Mouse (Mus musculus): ENCODE data around the gene H2al1e. TPM values are rescaled to one million over a fixed set of nuclear protein-coding genes. Genes with fewer than 3 reads are reported as not detected.
"Not testable (repeated sequence)": the region's sequence is repeated elsewhere in the genome, so short reads cannot be mapped to it uniquely, and the experiment has no call there.

H2al1e gene
- total and polyA plus RNA-seq, 2 experiments from 2014 or later: not detected

- H3K4me3 ChIP-seq (ENCODE audit: low read depth, low read length): no peak overlapping the region
- H3K9ac ChIP-seq (replicated peaks; ENCODE audit: low read length, poor library complexity, severe bottlenecking): no peak overlapping the region
- H3K27me3 ChIP-seq (ENCODE audit: insufficient read depth, low read length): no peaks in the 10 kb centered on the region
- no peak overlapping the region for H3K4me2 ChIP-seq (ENCODE audit: low read depth, low read length, poor library complexity, severe bottlenecking)
- TF ChIP-seq CTCF (IDR thresholded peaks at IDR 0.05): no peak
- no peaks in the 10 kb centered on the region for H3K9me3 ChIP-seq (ENCODE audit: low read length)
- 73% methylated on average over 2 of the region's 2 CpGs for WGBS
- no peaks in the 10 kb centered on the region for H3K4me1 ChIP-seq (ENCODE audit: insufficient read depth, low read length)
- no peak overlapping the region for H3K27ac ChIP-seq (ENCODE audit: low read depth, low read length)
- ATAC-seq (ENCODE audit: low FRiP score) (no peak), DNase-seq (ENCODE audit: low spot score) (no peak)
- no peaks in the 10 kb centered on the region for H3K36me3 ChIP-seq (ENCODE audit: insufficient read depth, low read length)
Measured at GRCm38 (mm10) chrX:11280741-11281140, 31.0 kb upstream of the H2al1e start.

- H3K9me3 ChIP-seq (ENCODE audit: low read length): no peaks in the 10 kb centered on the region
- WGBS: 84% methylated on average over 14 of the region's 14 CpGs
- H3K27ac ChIP-seq (ENCODE audit: low read depth, low read length): no peak overlapping the region
- no peak for ATAC-seq (ENCODE audit: low FRiP score)
- TF ChIP-seq CTCF (IDR thresholded peaks at IDR 0.05): no peak
- H3K4me3 ChIP-seq (ENCODE audit: low read depth, low read length): no peak overlapping the region
- H3K9ac ChIP-seq (replicated peaks; ENCODE audit: low read length, poor library complexity, severe bottlenecking): no peak overlapping the region
- no peak overlapping the region for H3K4me2 ChIP-seq (ENCODE audit: low read depth, low read length, poor library complexity, severe bottlenecking)
- H3K36me3 ChIP-seq (ENCODE audit: insufficient read depth, low read length): no peaks in the 10 kb centered on the region
- no peaks in the 10 kb centered on the region for H3K4me1 ChIP-seq (ENCODE audit: insufficient read depth, low read length)
- H3K27me3 ChIP-seq (ENCODE audit: insufficient read depth, low read length): no peaks in the 10 kb centered on the region
- DNase-seq (ENCODE audit: low spot score): no peak
Measured at GRCm38 (mm10) chrX:11288306-11288882, 23.3 kb upstream of the H2al1e start.

GRCm38 (mm10) chrX:11289244-11289643 lies 22.5 kb upstream of the H2al1e start:
- H3K4me1 ChIP-seq (ENCODE audit: insufficient read depth, low read length): no peaks in the 10 kb centered on the region
- no peak overlapping the region for H3K4me2 ChIP-seq (ENCODE audit: low read depth, low read length, poor library complexity, severe bottlenecking)
- H3K9me3 ChIP-seq (ENCODE audit: low read length): no peaks in the 10 kb centered on the region
- H3K27me3 ChIP-seq (ENCODE audit: insufficient read depth, low read length): no peaks in the 10 kb centered on the region
- no peak for TF ChIP-seq CTCF (IDR thresholded peaks at IDR 0.05)
- ATAC-seq (ENCODE audit: low FRiP score) (no peak), DNase-seq (ENCODE audit: low spot score) (no peak)
- WGBS: 38% methylated on average over 4 of the region's 4 CpGs
- H3K9ac ChIP-seq (replicated peaks; ENCODE audit: low read length, poor library complexity, severe bottlenecking): no peak overlapping the region
- no peak overlapping the region for H3K4me3 ChIP-seq (ENCODE audit: low read depth, low read length)
- H3K27ac ChIP-seq (ENCODE audit: low read depth, low read length): no peak overlapping the region
- no peaks in the 10 kb centered on the region for H3K36me3 ChIP-seq (ENCODE audit: insufficient read depth, low read length)

- not testable (repeated sequence) for H3K9ac ChIP-seq (replicated peaks; ENCODE audit: low read length, poor library complexity, severe bottlenecking); H3K4me2 ChIP-seq (ENCODE audit: low read depth, low read length, poor library complexity, severe bottlenecking); H3K4me3 ChIP-seq (ENCODE audit: low read depth, low read length); H3K36me3 ChIP-seq (ENCODE audit: insufficient read depth, low read length); ATAC-seq (ENCODE audit: low FRiP score); H3K4me1 ChIP-seq (ENCODE audit: insufficient read depth, low read length); H3K27ac ChIP-seq (ENCODE audit: low read depth, low read length); DNase-seq (ENCODE audit: low spot score); H3K9me3 ChIP-seq (ENCODE audit: low read length); H3K27me3 ChIP-seq (ENCODE audit: insufficient read depth, low read length)
- no CpG with 5 or more reads among the region's 3 CpGs for WGBS
Measured at GRCm38 (mm10) chrX:11298957-11299356, 12.8 kb upstream of the H2al1e start, which contains the start of gene H2al1a. H2al1a (plus strand) TSS chrX:11299257.

DNA sequence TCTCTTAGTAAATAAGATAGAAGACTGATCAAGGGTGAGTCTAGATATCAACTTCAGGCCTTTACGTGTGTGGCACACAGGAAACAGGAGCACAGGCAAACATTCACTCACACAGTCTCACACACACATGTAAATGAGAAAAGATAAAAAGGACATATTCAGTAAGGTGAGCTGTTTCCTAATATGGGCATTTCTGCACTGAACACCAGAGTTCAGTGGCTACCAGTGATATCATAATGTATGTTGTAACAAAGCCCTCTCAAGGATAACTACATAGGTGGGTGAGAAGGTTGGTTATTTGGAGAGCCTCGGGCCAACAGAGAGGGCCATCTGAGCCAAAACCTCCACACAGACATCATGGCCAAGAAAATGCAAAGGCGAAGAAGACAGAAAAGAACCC lies 9.6 kb upstream of the H2al1e start, which contains the start of gene H2al1b:
Gene H2al1b (plus strand): TSS at position 301 of the 400 bp plus-strand sequence.
- 92% methylated on average over 1 of the region's 3 CpGs for WGBS
- not testable (repeated sequence) for H3K4me3 ChIP-seq (ENCODE audit: low read depth, low read length); H3K9ac ChIP-seq (replicated peaks; ENCODE audit: low read length, poor library complexity, severe bottlenecking)

DNA sequence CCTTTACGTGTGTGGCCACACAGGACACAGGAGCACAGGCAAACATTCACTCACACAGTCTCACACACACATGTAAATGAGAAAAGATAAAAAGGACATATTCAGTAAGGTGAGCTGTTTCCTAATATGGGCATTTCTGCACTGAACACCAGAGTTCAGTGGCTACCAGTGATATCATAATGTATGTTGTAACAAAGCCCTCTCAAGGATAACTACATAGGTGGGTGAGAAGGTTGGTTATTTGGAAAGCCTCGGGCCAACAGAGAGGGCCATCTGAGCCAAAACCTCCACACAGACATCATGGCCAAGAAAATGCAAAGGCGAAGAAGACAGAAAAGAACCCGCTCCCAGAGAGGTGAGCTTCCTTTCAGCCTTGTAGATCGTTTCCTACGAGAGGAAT lies 6.4 kb upstream of the H2al1e start, which contains the start of gene H2al1c:
Gene H2al1c (plus strand): TSS at position 301 of the 400 bp plus-strand sequence.
- not testable (repeated sequence) for H3K9me3 ChIP-seq (ENCODE audit: low read length); H3K36me3 ChIP-seq (ENCODE audit: insufficient read depth, low read length); ATAC-seq (ENCODE audit: low FRiP score); DNase-seq (ENCODE audit: low spot score); H3K4me2 ChIP-seq (ENCODE audit: low read depth, low read length, poor library complexity, severe bottlenecking); H3K4me1 ChIP-seq (ENCODE audit: insufficient read depth, low read length); H3K4me3 ChIP-seq (ENCODE audit: low read depth, low read length); H3K27me3 ChIP-seq (ENCODE audit: insufficient read depth, low read length); H3K27ac ChIP-seq (ENCODE audit: low read depth, low read length); H3K9ac ChIP-seq (replicated peaks; ENCODE audit: low read length, poor library complexity, severe bottlenecking)
- 87% methylated on average over 1 of the region's 6 CpGs for WGBS

More for the DNA sequence above, 9.6 kb upstream of the H2al1e start, which contains the start of gene H2al1b:
- H3K27me3 ChIP-seq (ENCODE audit: insufficient read depth, low read length); H3K36me3 ChIP-seq (ENCODE audit: insufficient read depth, low read length); ATAC-seq (ENCODE audit: low FRiP score); H3K4me1 ChIP-seq (ENCODE audit: insufficient read depth, low read length); H3K4me2 ChIP-seq (ENCODE audit: low read depth, low read length, poor library complexity, severe bottlenecking); H3K9me3 ChIP-seq (ENCODE audit: low read length); H3K27ac ChIP-seq (ENCODE audit: low read depth, low read length); DNase-seq (ENCODE audit: low spot score): not testable (repeated sequence)

DNA sequence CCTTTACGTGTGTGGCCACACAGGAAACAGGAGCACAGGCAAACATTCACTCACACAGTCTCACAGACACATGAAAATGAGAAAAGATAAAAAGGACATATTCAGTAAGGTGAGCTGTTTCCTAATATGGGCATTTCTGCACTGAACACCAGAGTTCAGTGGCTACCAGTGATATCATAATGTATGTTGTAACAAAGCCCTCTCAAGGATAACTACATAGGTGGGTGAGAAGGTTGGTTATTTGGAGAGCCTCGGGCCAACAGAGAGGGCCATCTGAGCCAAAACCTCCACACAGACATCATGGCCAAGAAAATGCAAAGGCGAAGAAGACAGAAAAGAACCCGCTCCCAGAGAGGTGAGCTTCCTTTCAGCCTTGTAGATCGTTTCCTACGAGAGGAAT lies 3.2 kb upstream of the H2al1e start, which contains the start of gene H2al1d:
Gene H2al1d (plus strand): TSS at position 301 of the 400 bp plus-strand sequence.
- not testable (repeated sequence) for DNase-seq (ENCODE audit: low spot score); H3K9ac ChIP-seq (replicated peaks; ENCODE audit: low read length, poor library complexity, severe bottlenecking); H3K4me3 ChIP-seq (ENCODE audit: low read depth, low read length); H3K4me2 ChIP-seq (ENCODE audit: low read depth, low read length, poor library complexity, severe bottlenecking); H3K27ac ChIP-seq (ENCODE audit: low read depth, low read length); ATAC-seq (ENCODE audit: low FRiP score); H3K4me1 ChIP-seq (ENCODE audit: insufficient read depth, low read length); H3K27me3 ChIP-seq (ENCODE audit: insufficient read depth, low read length); H3K9me3 ChIP-seq (ENCODE audit: low read length); H3K36me3 ChIP-seq (ENCODE audit: insufficient read depth, low read length)
- no CpG with 5 or more reads among the region's 6 CpGs for WGBS

DNA sequence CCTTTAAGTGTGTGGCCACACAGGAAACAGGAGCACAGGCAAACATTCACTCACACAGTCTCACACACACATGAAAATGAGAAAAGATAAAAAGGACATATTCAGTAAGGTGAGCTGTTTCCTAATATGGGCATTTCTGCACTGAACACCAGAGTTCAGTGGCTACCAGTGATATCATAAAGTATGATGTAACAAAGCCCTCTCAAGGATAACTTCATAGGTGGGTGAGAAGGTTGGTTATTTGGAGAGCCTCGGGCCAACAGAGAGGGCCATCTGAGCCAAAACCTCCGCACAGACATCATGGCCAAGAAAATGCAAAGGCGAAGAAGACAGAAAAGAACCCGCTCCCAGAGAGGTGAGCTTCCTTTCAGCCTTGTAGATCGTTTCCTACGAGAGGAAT lies 3.1 kb downstream of the H2al1e start, which contains the start of gene H2al1f:
Gene H2al1f (plus strand): TSS at position 301 of the 400 bp plus-strand sequence.
- not testable (repeated sequence) for H3K4me1 ChIP-seq (ENCODE audit: insufficient read depth, low read length); H3K27me3 ChIP-seq (ENCODE audit: insufficient read depth, low read length); H3K9me3 ChIP-seq (ENCODE audit: low read length); H3K36me3 ChIP-seq (ENCODE audit: insufficient read depth, low read length); DNase-seq (ENCODE audit: low spot score); H3K9ac ChIP-seq (replicated peaks; ENCODE audit: low read length, poor library complexity, severe bottlenecking); H3K27ac ChIP-seq (ENCODE audit: low read depth, low read length); H3K4me3 ChIP-seq (ENCODE audit: low read depth, low read length); ATAC-seq (ENCODE audit: low FRiP score); H3K4me2 ChIP-seq (ENCODE audit: low read depth, low read length, poor library complexity, severe bottlenecking)
- no CpG with 5 or more reads among the region's 6 CpGs for WGBS

DNA sequence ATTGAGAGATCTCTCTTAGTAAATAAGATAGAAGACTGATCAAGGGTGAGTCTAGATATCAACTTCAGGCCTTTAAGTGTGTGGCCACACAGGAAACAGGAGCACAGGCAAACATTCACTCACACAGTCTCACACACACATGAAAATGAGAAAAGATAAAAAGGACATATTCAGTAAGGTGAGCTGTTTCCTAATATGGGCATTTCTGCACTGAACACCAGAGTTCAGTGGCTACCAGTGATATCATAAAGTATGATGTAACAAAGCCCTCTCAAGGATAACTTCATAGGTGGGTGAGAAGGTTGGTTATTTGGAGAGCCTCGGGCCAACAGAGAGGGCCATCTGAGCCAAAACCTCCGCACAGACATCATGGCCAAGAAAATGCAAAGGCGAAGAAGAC lies 6.2 kb downstream of the H2al1e start, which contains the start of gene H2al1g:
Gene H2al1g (plus strand): TSS at position 301 of the 400 bp plus-strand sequence.
- WGBS: no CpG with 5 or more reads among the region's 3 CpGs

More for the DNA sequence above, 6.2 kb downstream of the H2al1e start, which contains the start of gene H2al1g:
- not testable (repeated sequence) for H3K27me3 ChIP-seq (ENCODE audit: insufficient read depth, low read length); H3K4me3 ChIP-seq (ENCODE audit: low read depth, low read length); H3K36me3 ChIP-seq (ENCODE audit: insufficient read depth, low read length); H3K27ac ChIP-seq (ENCODE audit: low read depth, low read length); H3K9me3 ChIP-seq (ENCODE audit: low read length); H3K9ac ChIP-seq (replicated peaks; ENCODE audit: low read length, poor library complexity, severe bottlenecking); ATAC-seq (ENCODE audit: low FRiP score); DNase-seq (ENCODE audit: low spot score); H3K4me2 ChIP-seq (ENCODE audit: low read depth, low read length, poor library complexity, severe bottlenecking); H3K4me1 ChIP-seq (ENCODE audit: insufficient read depth, low read length)
